Mouse (Mus musculus) embryonic facial prominence, embryonic 10.5 days (tissue): Measurements from ENCODE around the gene Flad1. TPM values are rescaled to one million over a fixed set of nuclear protein-coding genes. Genes with fewer than 3 reads are reported as not detected.

ENCODE experiments used
- DNase-seq: peaks from one replicate; pipeline ENCODE4 v3.0.0-alpha.2; 2017; ENCODE audit warnings: low spot score
- H3K27ac ChIP-seq: fragments of 300-500 bp; sonication (generic); replicated peaks from 2 replicates; pipeline ENCODE4 v1.5.1; 2016; ENCODE audit warnings: mild to moderate bottlenecking
- H3K27me3 ChIP-seq: fragments of 300-500 bp; sonication (generic); replicated peaks from 2 replicates; pipeline ENCODE4 v1.6.1; 2016; ENCODE audit warnings: low read depth, mild to moderate bottlenecking; ENCODE audit not compliant: poor library complexity, severe bottlenecking
- H3K36me3 ChIP-seq: fragments of 300-500 bp; sonication (generic); replicated peaks from 2 replicates; pipeline ENCODE4 v1.6.1; 2016; ENCODE audit warnings: mild to moderate bottlenecking, moderate library complexity
- H3K4me1 ChIP-seq: fragments of 300-500 bp; sonication (generic); 2 replicates; pipeline ENCODE4 v1.6.1; 2016
- H3K4me3 ChIP-seq: fragments of 300-500 bp; sonication (generic); 2 replicates; pipeline ENCODE4 v1.5.1; 2016; ENCODE audit warnings: mild to moderate bottlenecking, moderate library complexity
- H3K9me3 ChIP-seq: fragments of 300-500 bp; sonication (generic); 2 replicates; pipeline ENCODE4 v1.6.1; 2016; ENCODE audit warnings: mild to moderate bottlenecking
- WGBS: fragments of 180-500 bp; shearing (Covaris S2); methylation state at CpG from one replicate; pipeline ENCODE4 v1.1.7; 2016; 5-methylcytosine and 5-hydroxymethylcytosine counted together
- polyA plus RNA-seq: library from polyadenylated mRNA; unstranded; fragments of >200 nt; fragmentation: Nextera tagmentation; extraction: Ambion mirVana; gene quantifications from 2 replicates; pipeline ENCODE4 v1.2.1, GENCODE M21; 2016

The Flad1 gene
- polyA plus RNA-seq, 1 experiment from 2014 or later, result 28.2 TPM

DNA sequence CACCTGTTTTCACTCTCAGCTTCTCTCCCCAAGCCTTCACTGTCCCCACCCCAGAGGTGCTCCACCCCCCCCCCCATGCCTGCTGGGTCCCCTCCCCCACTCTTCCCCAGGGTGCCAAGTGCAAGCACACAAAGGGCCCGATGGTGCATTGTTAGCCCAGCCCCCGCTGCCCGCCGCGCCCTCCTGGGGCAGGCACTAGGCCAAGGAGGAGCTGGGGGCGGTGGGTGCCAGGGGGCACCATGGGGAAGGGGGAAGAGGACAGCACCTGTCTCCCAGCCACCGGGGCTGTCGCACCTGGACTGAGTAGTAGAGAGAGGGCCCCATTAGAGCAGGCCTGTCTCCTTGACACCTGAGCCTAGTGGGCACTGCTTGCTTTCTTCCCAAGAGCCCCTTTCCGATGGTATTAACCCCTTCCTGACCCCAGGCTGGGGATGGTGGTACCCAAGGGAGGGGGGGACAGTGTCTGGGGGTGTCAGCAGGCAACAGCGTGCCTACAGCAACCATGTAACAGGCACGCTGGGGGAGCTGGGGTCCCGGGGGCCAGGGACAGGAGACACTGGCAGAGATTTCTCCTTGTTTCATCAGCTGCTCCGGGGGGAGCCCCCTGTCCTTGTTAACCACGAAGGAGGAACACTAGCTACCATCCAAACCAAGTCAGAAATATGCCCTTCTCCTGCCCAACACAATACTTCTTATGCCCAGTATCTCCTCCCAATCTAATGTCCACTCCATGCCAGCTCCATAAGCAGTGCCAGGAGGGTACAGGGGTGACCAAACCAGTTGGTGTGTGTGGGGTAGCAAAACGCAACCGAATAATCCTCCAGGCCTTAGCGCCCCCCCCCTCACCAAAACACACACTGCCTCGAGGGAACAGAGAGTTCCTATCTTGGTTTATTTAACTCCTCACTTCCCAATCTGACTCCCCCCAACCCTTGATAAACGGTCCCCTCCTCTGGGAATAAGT lies 20.7 kb downstream of the Flad1 start:
- Histone ChIP-seq H3K9me3 (no peaks in the 10 kb centered on the region), H3K27me3 (peaks cover 69% of the 10 kb centered on the region), H3K36me3 (no peaks in the 10 kb centered on the region), H3K4me3 (peak overlapping the region; percentile 74), H3K4me1 (peaks cover 93% of the 10 kb centered on the region), H3K27ac (peak overlapping the region; percentile 86)
- no peak for DNase-seq
- 11% methylated on average over 19 of the region's 19 CpGs for WGBS

DNA sequence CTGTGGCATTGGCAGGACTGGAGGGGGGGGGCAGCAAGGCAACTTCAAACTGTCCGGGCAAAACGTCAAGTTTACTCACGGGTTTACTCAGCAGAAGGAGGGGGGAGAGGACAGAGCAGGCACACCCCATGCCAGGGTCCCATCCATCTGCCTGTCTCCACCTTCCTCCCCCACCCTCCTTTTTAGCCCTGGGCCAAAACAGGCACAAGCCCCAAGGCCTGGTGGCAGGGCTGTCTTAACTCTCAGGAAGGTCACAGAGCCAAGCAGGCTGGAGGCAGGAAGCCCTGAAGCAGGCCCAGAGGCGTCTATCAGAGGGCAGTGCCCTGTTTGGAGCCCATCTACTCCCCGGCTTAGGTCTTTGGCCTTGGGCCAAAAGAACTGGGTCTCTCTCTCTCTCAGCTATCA lies 21.6 kb downstream of the Flad1 start:
- H3K36me3 ChIP-seq, result no peaks in the 10 kb centered on the region

DNA sequence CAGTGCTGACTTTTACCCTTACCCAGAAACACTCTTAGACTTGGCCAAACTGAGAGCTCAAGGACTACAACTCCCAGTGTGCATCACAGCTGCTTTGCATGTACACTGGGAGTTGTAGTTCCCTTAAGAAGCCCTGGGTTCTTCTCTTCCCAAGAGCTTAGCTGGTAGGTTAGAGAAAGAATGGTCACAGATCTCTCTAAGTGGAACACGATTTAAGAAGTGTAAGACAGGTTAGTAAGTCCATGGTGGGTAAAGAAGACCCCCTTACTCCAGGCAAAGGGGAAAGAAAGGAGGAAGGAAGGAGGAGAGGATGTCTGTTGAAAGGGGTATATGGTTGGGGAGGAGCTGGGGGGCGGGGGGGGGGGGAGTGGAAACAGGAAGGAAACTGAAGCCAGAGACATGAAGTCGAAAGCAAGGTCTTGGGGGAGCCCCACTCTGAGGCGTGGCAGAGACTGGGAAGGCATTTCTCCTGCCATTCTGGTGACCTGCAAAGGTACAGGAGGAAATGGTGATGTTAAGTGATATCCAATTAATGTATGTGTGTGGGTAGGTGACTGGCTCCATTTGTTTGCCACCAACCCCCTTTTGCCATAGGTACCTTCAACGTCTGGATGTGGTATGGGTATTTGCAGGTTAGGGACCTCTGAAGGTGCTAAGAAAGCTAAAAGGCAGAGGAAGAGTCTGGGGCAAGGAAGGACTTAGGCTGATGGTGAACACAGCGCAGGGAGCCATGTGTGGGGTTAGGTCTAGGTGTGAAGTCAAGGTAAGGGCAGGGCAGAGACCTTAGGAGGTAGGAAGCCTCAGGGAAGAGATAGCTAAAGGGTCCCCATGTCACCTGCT lies 22.5 kb downstream of the Flad1 start:
- H3K9me3 ChIP-seq, result no peaks in the 10 kb centered on the region
- peaks cover 73% of the 10 kb centered on the region for H3K27me3 ChIP-seq
- 64% methylated on average over 6 of the region's 6 CpGs for WGBS
- H3K36me3 ChIP-seq, result no peaks in the 10 kb centered on the region
- H3K4me1 ChIP-seq, result peaks cover 92% of the 10 kb centered on the region
- H3K4me3 ChIP-seq, result 0 out of 2 replicates have a peak overlapping the region, but pooled peaks have one; percentile 21
- DNase-seq, result no peak
- no peak overlapping the region for H3K27ac ChIP-seq

More for the DNA sequence above, 21.6 kb downstream of the Flad1 start:
- Histone ChIP-seq H3K4me1 (peaks cover 92% of the 10 kb centered on the region), H3K4me3 (peak overlapping the region; percentile 13; the same call in 1 of the 2 replicates), H3K27ac (no peak overlapping the region), H3K27me3 (peaks cover 71% of the 10 kb centered on the region), H3K9me3 (no peaks in the 10 kb centered on the region)
- 74% methylated on average over 5 of the region's 5 CpGs for WGBS
- no peak for DNase-seq

DNA sequence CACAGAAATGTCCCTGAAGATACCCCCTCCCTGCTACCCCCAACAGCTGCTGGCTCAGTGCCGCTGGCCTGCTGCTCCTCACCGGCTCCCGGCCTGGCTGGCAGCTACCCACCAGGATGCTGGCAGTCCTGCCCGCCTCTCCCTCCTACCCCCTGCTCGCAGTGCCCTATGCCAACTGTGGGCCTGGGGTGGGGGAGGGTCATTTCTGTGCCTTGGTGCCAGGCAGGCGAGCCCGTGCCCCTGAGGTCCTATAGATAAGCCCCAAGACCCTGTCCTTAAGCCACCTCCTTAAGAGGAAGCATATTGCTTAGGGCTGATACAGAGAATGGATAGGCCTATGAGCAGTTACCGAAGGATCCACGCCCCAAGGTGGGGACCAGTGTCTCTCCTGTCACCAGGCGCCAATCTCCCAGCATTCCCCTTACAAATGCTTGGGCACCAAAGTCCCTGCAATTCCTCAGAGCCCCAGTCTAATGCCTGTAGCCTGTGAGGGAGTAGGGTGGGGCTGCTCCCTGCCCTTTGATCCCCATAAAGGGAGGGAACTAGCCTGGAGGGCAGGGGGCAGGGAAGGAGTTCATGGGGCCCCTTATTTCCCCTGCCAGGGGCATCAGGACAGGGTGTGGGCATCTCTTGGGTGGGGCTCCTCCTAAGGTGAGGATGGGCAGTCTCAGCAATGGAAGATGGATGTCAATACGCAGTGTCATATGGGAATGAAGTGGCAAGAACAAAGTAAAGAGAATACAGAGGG lies 23.4 kb downstream of the Flad1 start:
- H3K9me3 ChIP-seq, result no peaks in the 10 kb centered on the region
- no peaks in the 10 kb centered on the region for H3K36me3 ChIP-seq
- peak overlapping the region; percentile 21; the same call in 1 of the 2 replicates for H3K4me3 ChIP-seq
- DNase-seq, result no peak
- H3K27me3 ChIP-seq, result peaks cover 73% of the 10 kb centered on the region
- no peak overlapping the region for H3K27ac ChIP-seq
- 74% methylated on average over 11 of the region's 11 CpGs for WGBS
- H3K4me1 ChIP-seq, result peaks cover 86% of the 10 kb centered on the region

DNA sequence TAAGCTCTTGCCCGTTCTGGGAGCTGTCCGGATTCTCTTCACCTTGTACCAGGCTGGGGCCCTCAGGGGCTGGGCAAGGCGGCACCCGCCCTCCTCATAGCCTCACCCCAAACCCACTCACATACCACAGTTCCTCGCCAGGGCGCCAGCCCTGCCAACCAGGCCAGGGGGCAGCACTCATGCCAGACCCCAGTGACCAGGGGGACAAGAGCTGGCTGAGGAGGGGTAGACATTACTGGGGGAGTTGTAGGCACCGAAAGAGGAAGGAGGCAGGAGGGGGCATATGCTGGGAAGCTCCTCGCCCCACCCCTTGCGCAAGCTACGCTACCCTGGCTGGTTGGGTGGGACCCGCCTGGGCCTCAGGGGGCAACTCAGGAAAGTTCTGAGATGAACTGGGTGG lies 24.0 kb downstream of the Flad1 start:
- no peaks in the 10 kb centered on the region for H3K36me3 ChIP-seq
- H3K27ac ChIP-seq, result 0 out of 2 replicates have a peak overlapping the region, but pooled peaks have one; percentile 63
- H3K4me3 ChIP-seq, result no peak overlapping the region
- no peak for DNase-seq
- no peaks in the 10 kb centered on the region for H3K9me3 ChIP-seq
- peaks cover 79% of the 10 kb centered on the region for H3K4me1 ChIP-seq
- H3K27me3 ChIP-seq, result peaks cover 67% of the 10 kb centered on the region
- WGBS, result 62% methylated on average over 11 of the region's 11 CpGs

DNA sequence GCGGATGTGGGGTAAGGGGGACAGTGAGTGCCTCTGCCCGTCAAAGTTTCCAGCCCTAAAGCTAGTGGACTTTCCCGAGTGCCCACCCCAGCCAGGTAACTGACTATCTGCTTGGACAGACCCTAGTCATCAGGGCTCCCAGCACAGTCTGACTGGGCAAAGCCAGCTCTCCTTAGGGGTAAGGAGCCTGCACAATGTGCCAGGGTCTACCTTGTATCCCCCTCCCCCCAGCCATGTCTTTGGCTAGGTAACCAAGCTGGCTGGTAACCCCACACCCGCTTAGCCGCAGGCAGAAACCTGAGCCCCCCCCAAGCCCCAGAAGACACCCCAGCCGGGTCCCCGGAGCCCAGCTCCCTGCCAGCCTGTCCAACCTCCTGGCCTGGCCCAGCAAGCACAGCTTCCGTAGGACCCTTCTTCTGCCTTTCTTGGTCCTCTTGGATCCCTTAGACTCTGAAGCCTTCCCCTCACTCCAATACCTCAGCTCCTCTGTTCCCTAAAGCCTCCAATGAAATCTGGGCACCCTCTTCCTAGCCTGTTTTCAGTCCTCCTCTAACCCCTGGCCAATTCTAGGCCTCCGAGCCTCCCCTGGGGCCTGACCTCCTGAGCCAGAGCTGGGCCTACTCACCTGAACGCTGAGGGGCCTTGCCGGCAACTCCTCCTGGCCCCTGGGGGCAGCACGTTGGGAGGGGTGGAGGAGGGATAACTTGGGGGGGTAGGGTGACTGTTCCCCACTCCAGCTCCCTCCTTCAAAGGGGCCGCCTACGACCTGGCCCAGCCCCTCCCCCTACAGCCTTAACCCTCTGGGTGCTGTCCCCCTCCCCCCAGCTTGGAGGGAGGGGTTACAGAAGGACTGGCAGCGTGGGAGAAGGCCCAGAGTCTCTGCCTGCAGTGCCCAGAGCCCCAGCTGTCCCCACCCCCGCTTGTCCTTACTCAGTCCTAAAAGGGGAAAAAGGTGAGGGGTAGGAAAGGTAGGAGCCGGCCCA lies 24.9 kb downstream of the Flad1 start:
- no peak for DNase-seq
- Histone ChIP-seq H3K36me3 (no peaks in the 10 kb centered on the region), H3K27ac (peak overlapping the region; percentile 63), H3K27me3 (peaks cover 58% of the 10 kb centered on the region), H3K4me3 (no peak overlapping the region), H3K4me1 (peaks cover 70% of the 10 kb centered on the region), H3K9me3 (no peaks in the 10 kb centered on the region)
- 44% methylated on average over 17 of the region's 17 CpGs for WGBS

DNA sequence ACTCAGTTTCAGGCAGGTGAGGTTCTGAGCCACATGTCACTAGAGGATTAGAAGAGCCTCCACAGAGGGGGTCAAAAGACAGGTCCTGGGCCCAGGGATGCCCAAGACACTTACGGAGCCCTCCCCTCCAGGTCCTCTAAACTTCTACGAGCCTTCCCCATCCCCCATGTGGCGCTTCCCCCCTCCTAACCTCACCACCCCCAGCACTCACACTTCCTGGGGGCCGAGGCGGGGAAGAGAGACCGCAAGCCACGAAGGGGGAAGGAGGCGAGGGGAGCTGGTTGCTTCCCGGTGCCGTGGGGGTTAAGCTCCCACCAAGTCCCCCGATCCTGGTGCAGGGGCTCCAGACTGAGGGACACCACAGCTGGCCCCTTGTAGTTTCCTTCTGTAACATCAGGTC lies 26.2 kb downstream of the Flad1 start:
- H3K9me3 ChIP-seq, result no peaks in the 10 kb centered on the region
- peak overlapping the region; percentile 57; the same call in 1 of the 2 replicates for H3K27ac ChIP-seq
- H3K36me3 ChIP-seq, result peaks cover 8% of the 10 kb centered on the region
- H3K4me1 ChIP-seq, result peaks cover 57% of the 10 kb centered on the region
- peaks cover 45% of the 10 kb centered on the region for H3K27me3 ChIP-seq
- 40% methylated on average over 11 of the region's 11 CpGs for WGBS
- no peak for DNase-seq
- H3K4me3 ChIP-seq, result no peak overlapping the region

DNA sequence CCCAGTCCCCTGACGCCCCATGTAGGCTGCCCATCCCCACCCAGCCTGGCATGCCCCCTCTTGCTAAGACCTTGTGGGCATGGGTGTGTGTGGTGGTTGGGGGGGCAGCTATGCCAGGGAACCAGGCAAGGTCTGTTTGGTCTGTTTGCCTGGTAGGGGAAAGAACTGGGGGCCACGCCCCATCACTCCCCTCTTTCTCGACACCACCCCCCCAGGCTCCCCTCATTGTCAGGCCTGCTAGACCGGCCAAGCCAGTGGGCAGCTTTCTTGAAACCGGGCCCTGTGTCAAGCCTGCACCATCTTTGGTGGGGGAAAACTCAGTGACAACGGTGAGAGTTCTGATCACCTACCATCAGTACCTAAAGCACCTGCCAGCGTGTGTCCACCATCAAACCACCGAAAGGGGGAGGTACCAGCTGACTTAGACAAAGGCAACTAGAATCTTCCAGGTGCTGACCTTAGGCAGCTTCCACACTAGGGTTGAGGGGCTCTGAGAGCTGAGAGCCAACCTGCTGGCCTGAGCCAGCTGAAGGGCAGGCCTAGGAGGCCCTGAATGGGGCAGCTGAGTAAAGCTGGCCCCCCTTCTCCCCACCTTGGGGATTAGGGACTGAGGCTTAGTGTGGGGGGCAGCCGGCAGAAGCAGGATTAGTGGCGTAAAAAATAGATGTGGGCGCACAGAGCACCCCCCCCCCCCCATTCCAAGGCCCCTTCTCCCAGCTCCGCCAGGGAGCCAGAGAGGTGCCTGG lies 27.2 kb downstream of the Flad1 start:
- Histone ChIP-seq H3K27ac (peak overlapping the region; percentile 20), H3K36me3 (peaks cover 16% of the 10 kb centered on the region), H3K9me3 (no peaks in the 10 kb centered on the region), H3K27me3 (peaks cover 36% of the 10 kb centered on the region), H3K4me1 (peaks cover 53% of the 10 kb centered on the region), H3K4me3 (no peak overlapping the region)
- WGBS, result 59% methylated on average over 12 of the region's 12 CpGs
- no peak for DNase-seq

DNA sequence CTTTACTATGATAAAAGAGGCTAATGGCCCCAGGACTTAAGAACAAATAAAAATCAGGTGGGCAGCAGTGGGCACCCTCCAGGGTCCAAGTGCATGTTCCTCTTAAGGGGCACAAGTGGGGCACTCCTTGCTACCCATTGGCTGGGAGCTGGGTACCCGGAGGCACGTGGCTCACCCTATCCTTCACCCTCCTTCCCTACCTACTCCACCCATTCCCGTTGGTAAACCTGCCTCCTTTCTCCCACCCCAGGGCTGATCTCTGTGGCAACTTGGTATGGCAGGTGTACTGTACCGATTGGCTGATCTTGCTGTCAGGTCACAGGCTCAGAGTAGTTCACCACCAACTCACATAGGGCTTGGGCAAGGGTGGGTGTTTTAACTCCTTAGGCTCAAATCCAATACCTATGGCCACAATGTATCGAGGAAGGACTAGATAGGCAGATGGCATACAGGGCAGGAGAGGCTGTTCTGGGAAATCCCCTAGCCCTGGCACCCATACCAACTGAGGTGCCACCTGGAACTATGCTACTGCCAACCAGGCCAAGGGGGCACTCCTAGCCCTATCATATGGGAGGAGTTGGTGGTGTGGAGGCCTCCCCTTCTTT lies 27.9 kb downstream of the Flad1 start:
- H3K9me3 ChIP-seq, result no peaks in the 10 kb centered on the region
- 79% methylated on average over 5 of the region's 5 CpGs for WGBS
- H3K27ac ChIP-seq, result no peak overlapping the region
- no peak for DNase-seq
- peaks cover 36% of the 10 kb centered on the region for H3K27me3 ChIP-seq
- no peak overlapping the region for H3K4me3 ChIP-seq
- peaks cover 55% of the 10 kb centered on the region for H3K4me1 ChIP-seq
- H3K36me3 ChIP-seq, result peaks cover 18% of the 10 kb centered on the region

DNA sequence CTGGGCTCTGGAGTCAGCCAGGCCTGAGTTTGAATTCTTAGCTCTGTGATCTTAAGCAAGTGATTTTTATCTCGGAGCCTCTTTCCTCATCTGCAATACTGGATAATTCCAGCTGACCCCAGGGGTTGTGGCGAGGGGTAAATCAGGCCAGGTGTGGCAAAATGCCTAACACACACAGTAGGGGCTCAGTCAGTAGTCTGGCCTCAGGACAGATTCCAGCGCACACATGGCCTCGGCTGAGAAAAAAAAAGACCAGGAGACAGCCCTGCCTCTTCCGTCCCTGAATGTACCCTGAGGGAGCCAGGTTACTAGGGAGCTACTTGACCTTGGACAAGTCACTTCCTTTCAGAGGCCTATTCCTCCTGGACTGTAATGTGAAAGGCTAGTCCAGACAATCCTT lies 28.7 kb downstream of the Flad1 start:
- no peaks in the 10 kb centered on the region for H3K9me3 ChIP-seq
- 63% methylated on average over 5 of the region's 5 CpGs for WGBS
- no peak overlapping the region for H3K4me3 ChIP-seq
- DNase-seq, result no peak
- H3K36me3 ChIP-seq, result peaks cover 18% of the 10 kb centered on the region
- no peak overlapping the region for H3K27ac ChIP-seq
- peaks cover 36% of the 10 kb centered on the region for H3K27me3 ChIP-seq
- H3K4me1 ChIP-seq, result peaks cover 56% of the 10 kb centered on the region
